Mouse (Mus musculus) induced T-regulatory cell, adult 2 months (primary cell): ENCODE measurements around the gene Tmc8.
"Not testable (repeated sequence)": the region's sequence is repeated elsewhere in the genome, so short reads cannot be mapped to it uniquely, and the experiment has no call there.

Experiments used
- DNase-seq: peaks from one replicate; pipeline ENCODE4 v3.0.0-alpha.2; 2012; ENCODE audit warnings: low read depth

Tmc8 gene

DNA sequence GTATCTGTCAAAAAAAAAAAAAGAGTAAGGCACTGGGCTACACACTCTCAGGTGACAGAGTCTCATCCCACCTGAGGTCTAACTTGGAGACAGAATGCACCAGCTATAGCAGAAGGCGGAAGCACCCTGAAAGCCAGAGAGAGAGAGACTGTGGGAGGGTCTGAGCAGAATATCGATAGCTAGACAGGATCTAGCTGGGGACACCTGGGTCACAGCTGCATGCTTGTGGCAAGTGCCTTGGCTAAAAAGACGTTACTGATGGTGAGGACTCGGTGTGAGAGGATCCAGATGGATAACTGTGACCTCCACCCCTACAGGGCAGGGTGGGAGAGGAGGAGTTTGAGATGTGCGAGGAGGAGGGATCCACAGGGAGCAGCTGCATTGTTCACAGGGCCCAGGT lies 15.1 kb downstream of the Tmc8 start:
- DNase-seq, result no peak

DNA sequence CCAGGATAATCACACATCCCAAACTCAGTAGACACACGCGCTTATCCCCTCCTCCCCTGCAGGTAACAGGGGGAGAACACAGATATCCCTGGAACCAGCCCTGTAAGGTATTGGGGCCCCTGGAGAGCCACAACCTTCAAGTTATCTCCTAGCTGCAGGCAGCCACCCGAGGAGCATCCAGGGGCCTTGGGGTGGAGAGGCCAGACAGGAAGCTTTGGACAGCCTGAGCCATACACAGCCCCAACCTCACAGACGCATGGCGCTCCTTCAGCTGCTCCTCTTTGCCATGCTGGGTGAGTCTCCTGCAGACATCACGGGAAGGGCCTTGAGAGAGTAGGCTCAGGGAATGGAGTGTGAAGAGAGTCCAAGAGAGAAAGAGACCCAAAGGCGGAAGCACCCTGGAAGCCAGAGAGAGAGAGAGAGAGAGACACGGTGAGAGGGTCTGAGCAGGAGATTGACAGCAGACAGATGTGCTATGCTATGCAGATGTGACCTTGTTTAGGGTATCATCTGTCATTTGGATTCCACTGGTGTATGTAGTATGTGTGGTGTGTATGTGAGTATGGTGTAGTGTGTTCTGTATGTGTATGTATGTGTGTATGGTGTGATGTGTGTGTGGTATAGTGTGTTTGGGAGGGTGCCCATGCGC lies 15.8 kb downstream of the Tmc8 start, which contains the start of gene 6030468B19Rik:
Gene 6030468B19Rik, plus strand, starts transcription at position 150 of the 649 bp plus-strand sequence.
- no peak for DNase-seq

DNA sequence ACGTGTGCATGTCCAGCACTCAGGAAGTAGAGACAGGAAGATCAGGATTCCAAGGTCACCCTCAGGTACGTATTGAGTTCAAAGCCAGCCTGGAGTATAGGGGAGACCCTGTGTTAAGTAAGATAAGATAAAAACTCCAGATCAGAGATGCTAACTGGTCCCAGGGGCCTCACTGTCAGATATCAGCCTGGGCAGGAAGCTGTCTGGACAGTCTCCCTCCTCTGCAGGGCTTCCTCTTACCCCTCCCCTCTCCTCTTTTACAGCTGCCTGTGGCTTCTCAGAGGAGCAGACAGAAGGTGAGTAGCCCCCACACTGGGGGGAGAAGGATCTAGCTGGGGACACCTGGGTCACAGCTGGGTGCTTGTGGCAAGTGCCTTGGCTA lies 16.3 kb downstream of the Tmc8 start:
- no peak for DNase-seq

- DNase-seq, result peak; percentile 53
These were observed 17.3 kb downstream of the Tmc8 start for GRCm38 (mm10) chr11:117799174-117799573.

DNA sequence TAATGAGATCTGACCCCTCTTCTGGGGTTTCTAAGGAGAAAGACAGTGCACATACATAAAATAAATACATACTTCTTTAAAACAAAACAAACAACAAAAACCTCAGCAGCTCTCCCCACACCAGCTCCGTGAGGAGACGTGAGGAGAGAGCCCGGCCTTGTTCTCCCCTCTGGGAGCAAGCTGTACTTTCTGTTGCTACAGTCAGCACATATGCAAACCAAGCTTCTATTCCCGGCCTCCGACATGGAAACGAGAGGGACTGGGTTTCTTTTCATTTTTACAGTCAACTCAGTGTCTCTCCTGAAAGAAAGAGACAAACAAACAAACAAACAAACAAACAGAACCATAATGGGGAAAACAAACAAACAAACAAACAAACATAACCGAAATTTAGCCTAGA lies 18.2 kb downstream of the Tmc8 start:
- DNase-seq, result no peak

- DNase-seq, result no peak
These were observed 19.8 kb downstream of the Tmc8 start for GRCm38 (mm10) chr11:117801650-117802049.

DNA sequence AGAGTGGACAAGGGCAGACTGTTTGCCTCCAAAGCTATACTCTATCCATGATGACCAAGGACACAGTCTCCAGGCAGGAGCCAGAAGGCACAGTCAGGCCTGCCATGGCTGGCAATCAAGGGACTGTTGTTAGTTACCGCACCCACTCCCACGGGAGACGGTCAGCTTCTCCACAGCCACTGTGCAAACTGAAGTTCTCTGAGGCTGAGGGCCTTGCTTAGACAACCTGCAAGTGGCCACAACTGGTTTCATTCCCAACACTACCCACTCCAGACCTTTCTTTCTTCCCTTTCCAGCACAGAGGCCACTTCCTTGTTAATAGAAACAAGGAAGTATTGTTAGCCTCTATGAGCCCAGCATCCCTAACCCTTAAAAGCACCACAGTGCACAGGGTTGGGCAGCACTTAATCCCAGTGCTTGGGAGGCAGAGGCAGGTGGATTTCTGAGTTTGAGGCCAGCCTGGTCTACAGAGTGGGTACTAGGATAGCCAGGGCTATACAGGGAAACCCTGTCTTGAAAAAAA lies 21.4 kb downstream of the Tmc8 start:
- no peak for DNase-seq

DNA sequence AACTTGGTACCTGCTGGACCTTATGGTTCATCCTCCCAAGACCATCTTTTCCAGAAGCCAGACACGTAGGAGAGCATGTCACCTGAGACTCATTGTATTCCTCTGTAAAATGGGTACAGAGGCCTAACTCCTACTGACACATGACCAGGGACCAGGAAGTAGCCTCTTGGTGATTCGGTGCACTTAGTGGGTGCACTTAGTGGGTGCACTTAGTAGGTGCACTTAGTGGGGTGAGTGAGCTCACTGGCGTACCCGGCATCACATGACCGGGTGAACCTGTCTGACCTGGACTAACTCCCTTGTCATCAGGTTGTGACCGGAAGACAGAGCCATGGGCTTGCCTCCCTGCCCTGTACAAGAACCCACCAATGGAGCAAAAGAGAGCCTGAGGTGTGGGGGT lies 24.9 kb downstream of the Tmc8 start:
- DNase-seq, result no peak

- DNase-seq, result peak; percentile 85
These were observed 27.8 kb downstream of the Tmc8 start, which contains the start of the genes Gm20708 and Syngr2 for GRCm38 (mm10) chr11:117809407-117810311. Gene Gm20708 (plus strand): TSS chr11:117809668. Gene Syngr2 (plus strand): TSS chr11:117809668.

GRCm38 (mm10) chr11:117810401-117811046 lies 28.6 kb downstream of the Tmc8 start:
- peak; percentile 91 for DNase-seq

- DNase-seq, result no peak
These were observed 32.0 kb downstream of the Tmc8 start for GRCm38 (mm10) chr11:117813867-117814266.

- no peak for DNase-seq
These were observed 33.0 kb downstream of the Tmc8 start for GRCm38 (mm10) chr11:117814704-117815366.

GRCm38 (mm10) chr11:117815850-117816249 lies 34.0 kb downstream of the Tmc8 start:
- not testable (repeated sequence) for DNase-seq

- DNase-seq, result no peak
These were observed 34.6 kb downstream of the Tmc8 start for GRCm38 (mm10) chr11:117816389-117816996.

DNA sequence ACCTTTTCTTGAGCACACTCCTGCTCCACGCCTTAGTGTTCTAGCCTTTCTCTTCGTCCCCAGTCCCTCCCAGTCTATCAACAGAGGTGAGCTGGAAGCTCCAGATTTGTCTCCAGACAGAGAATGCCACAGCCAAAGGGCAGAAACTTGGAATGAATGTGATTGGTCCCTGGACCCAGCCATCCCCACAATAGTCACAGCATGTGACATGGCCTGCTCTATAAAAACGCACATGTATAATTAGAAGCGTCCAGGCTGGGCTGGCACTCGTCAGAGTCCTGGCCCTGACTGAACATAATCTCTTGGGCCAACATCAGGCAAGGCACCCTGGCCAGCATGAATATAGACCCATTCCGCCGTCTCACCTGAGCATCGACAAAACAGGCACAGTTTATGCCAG lies 37.2 kb downstream of the Tmc8 start:
- no peak for DNase-seq

GRCm38 (mm10) chr11:117820173-117820572 lies 38.3 kb downstream of the Tmc8 start:
- DNase-seq, result no peak

DNA sequence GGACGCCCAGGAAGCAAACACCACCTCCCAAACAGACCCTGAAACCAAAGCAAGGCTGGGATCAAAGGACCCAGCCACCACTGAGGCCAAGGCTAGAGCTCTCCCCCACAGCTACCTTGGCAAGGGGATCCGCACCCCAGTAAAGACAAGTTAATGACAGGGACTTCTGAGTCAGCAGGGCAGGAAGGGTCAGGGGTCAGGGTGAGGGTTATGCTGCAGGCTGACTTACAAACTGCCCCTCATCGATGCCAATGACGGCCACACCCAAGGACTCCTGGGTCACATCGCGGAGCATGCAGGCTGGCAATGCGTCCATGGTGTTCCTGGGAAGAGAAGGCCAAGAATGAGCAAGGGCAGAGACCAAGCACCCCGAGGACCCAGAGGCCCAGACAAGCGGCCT lies 40.0 kb downstream of the Tmc8 start:
- DNase-seq, result no peak

GRCm38 (mm10) chr11:117822728-117823241 lies 40.9 kb downstream of the Tmc8 start:
- no peak for DNase-seq

GRCm38 (mm10) chr11:117823411-117823810 lies 41.5 kb downstream of the Tmc8 start:
- no peak for DNase-seq

DNA sequence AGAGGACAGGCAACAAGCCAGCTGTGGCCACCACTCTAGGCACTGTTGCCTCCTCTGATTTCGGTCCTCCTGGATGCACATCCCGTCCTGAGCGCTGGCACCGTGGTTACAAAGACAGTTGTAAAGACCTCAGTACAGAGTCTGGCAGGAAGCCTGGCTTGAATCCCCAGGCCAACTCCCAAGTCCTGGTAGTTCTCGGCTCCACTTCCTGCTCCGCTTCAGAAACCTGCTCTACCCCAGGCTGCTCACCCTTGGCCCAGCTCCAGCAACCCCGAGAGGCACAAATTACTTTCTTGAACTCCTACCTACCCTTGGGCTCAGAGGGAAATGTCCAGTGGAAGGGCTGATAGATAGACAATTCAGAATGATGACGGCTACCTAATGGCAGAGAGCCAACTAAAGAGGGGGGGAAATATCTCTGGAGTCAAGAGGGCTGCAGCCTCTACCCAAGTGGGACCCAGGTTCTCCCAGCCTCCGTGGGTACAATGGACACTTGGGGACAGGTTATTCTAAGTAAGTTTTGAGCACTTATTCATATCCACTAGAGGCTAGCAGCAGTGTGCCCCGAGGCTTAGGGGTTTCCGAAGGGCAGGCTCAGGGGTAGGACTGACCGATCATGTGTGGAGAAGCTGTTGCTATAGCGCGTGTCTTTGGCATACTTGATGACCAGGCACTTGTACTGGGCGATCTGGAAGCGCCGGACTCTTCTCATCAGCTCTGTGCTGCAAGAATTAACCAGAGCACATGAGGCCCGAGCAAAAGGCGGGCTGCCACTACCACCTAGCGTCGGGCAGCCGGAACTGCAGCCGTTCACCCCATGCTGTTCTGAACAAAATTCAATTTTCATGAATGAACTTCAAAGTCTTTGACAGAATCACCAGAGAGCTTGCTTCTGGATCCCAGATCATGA lies 42.4 kb downstream of the Tmc8 start:
- peak; percentile 88 for DNase-seq
